Mouse (Mus musculus) lung, postnatal 0 days (tissue): ENCODE data around the gene Dsp. TPM values are rescaled to one million over a fixed set of nuclear protein-coding genes. Genes with fewer than 3 reads are reported as not detected.

Source experiments
- ATAC-seq: fragments of 200-750 bp; cut with Nextera tagmentation; 2 replicates; pipeline ENCODE4 v1.8.0; 2017; ENCODE audit warnings: moderate library complexity
- DNase-seq: peaks from one replicate; pipeline ENCODE4 v3.0.0-alpha.2; 2016; ENCODE audit warnings: low spot score
- H3K27ac ChIP-seq: fragments of 300-500 bp; sonication (generic); 2 replicates; pipeline ENCODE4 v1.5.1; 2014; ENCODE audit warnings: antibody characterized with exemption, mild to moderate bottlenecking, low read length, mixed read lengths
- H3K27me3 ChIP-seq: fragments of 300-500 bp; sonication (generic); replicated peaks from 2 replicates; pipeline ENCODE4 v1.6.1; 2014; ENCODE audit warnings: low read length, mixed read lengths; ENCODE audit not compliant: insufficient read depth
- H3K36me3 ChIP-seq: fragments of 300-500 bp; sonication (generic); 2 replicates; pipeline ENCODE4 v1.6.1; 2014; ENCODE audit warnings: low read length, mixed read lengths; ENCODE audit not compliant: insufficient read depth
- H3K4me1 ChIP-seq: fragments of 300-500 bp; sonication (generic); 2 replicates; pipeline ENCODE4 v1.6.1; 2014; ENCODE audit warnings: antibody characterized with exemption, low read depth, low read length, mixed read lengths; ENCODE audit not compliant: insufficient read depth
- H3K4me2 ChIP-seq: fragments of 300-500 bp; sonication (generic); replicated peaks from 2 replicates; pipeline ENCODE4 v1.6.1; 2014; ENCODE audit warnings: low read depth, mild to moderate bottlenecking, low read length, moderate library complexity, mixed read lengths
- H3K4me3 ChIP-seq: fragments of 300-500 bp; sonication (generic); 2 replicates; pipeline ENCODE4 v1.5.1; 2014; ENCODE audit warnings: low read depth, low read length
- H3K9ac ChIP-seq: fragments of 300-500 bp; sonication (generic); replicated peaks from 2 replicates; pipeline ENCODE4 v1.6.1; 2014; ENCODE audit warnings: low read depth, mild to moderate bottlenecking
- H3K9me3 ChIP-seq: fragments of 300-500 bp; sonication (generic); 2 replicates; pipeline ENCODE4 v1.6.1; 2016; ENCODE audit warnings: low read length, mixed read lengths
- CTCF ChIP-seq: IDR thresholded peaks from 2 replicates; pipeline ENCODE4 v1.5.1; 2016; ENCODE audit warnings: antibody characterized with exemption, mild to moderate bottlenecking
- EP300 ChIP-seq: IDR thresholded peaks from 2 replicates; pipeline ENCODE4 v1.6.1; 2016; ENCODE audit warnings: antibody characterized with exemption, mild to moderate bottlenecking, control low read depth
- WGBS: fragments of 180-500 bp; shearing (Covaris S2); extraction: QIAGEN DNeasy Blood & Tissue Kit; methylation state at CpG from one replicate; pipeline ENCODE4 v1.1.7; 2014; 5-methylcytosine and 5-hydroxymethylcytosine counted together
- polyA plus RNA-seq: library from polyadenylated mRNA; unstranded; fragments of >200 nt; fragmentation: Nextera tagmentation; extraction: Ambion mirVana; gene quantifications from 2 replicates; pipeline ENCODE4 v1.2.1, GENCODE M21; 2015

The Dsp gene
- polyA plus RNA-seq, 1 experiment from 2014 or later: 5.5 TPM

DNA sequence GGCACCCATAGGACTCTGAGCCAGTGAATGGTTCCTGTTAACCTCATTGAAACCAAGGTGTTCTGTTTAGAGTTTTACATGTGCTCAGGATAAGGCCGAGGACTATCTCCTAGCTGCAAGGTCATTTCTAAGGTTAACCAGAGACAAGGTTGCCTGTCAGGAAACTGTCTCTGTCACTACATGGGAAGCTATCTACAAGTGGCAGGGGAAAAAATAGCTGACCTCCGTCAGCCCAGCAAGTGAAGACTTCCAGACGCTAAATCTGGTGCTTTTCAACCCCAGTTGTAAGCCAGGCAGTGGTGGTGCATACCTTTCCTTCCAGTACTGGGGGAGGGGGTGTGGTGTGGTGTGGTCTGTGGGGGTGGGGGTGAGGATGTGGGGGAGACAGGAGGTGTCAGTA is 2.7 kb upstream of the Dsp start:
- Histone ChIP-seq H3K36me3 (no peaks in the 10 kb centered on the region), H3K9ac (no peak overlapping the region), H3K4me3 (no peak overlapping the region), H3K4me1 (no peaks in the 10 kb centered on the region), H3K4me2 (no peak overlapping the region), H3K9me3 (no peaks in the 10 kb centered on the region), H3K27me3 (peaks cover 6% of the 10 kb centered on the region; the same call in 1 of the 2 replicates), H3K27ac (no peak overlapping the region)
- ATAC-seq: no peak
- WGBS: 36% methylated on average over 3 of the region's 3 CpGs
- TF ChIP-seq CTCF: no peak
- no peak for TF ChIP-seq EP300
- no peak for DNase-seq

DNA sequence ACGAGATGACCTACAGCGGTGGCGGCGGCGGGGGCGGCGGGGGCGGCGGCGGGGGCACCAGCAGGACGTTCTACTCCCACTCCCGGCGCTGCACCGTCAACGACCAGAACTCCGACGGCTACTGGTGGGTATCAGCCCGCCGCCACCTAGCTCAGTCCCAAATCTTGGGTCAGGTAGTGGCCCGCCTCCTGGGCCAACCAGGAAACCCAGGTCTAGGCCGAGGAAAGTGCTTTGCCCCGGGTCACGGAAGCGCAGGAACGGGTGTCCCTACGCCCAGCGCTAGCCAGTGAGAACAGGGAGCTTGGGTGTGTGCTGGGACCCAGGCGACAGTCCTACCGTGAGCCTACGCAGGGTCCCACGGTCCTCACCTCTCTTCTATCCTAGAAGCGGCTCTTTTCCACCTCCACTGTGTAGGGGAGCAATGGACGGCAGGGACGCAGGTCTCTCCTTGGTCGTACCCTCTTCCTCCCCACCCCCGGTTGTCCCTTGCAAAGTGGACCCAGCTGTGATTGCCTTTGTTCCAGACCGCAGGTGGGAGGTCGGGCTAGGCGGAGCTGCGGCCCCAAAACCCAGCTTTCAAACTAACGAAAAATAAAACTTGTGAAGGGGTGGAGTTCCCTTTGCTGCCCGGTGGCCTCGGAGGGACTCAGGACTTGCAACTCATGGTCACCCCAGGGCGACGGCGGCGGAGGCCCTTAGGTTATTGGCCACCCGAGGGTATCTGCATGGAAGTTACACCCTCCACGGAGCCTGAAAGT is 756 bp downstream of the Dsp start:
- no peak for TF ChIP-seq EP300
- TF ChIP-seq CTCF: no peak
- Histone ChIP-seq H3K4me1 (no peaks in the 10 kb centered on the region), H3K4me3 (peak overlapping the region; percentile 44), H3K9ac (peak overlapping the region; percentile 43), H3K9me3 (no peaks in the 10 kb centered on the region), H3K4me2 (peak overlapping the region; percentile 77), H3K27me3 (peaks cover 6% of the 10 kb centered on the region; the same call in 1 of the 2 replicates), H3K27ac (peak overlapping the region; percentile 80), H3K36me3 (no peaks in the 10 kb centered on the region)
- peak; percentile 43 for ATAC-seq
- peak; percentile 29 for DNase-seq
- WGBS: under 1% methylated on average over 48 of the region's 49 CpGs

DNA sequence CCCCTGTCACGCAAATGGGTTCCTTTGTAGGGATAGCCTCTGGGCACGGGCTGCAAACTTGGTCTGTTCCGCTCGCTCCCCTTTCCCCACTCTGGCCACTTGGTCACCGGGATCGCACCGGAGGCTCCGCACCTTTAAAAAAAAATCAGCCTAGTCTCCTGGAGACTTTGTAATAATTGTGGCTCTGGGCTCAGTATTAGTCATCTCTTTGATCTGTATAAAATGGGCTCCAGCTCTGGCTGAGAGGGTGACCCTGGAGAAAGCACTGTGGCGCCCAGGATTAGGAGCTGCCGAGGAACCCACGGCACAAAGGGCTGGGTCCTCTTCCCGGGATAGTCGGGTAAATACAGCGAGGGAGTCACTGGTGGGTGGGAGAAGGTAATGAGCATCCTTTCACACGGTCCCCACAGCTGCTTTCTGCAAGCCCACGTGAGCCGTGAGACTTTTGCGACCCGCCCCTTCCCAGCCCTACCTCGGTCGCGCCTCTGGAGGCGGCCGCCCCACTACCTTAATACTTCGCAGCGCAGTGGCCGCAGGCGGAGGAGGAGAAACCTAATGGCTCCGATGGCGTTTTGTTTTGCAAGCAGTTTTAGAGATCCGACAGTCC is 1.4 kb downstream of the Dsp start:
- peak overlapping the region; percentile 43; the same call in 1 of the 2 replicates for H3K9ac ChIP-seq
- peak overlapping the region; percentile 77 for H3K4me2 ChIP-seq
- no peak overlapping the region for H3K27ac ChIP-seq
- peaks cover 6% of the 10 kb centered on the region; the same call in 1 of the 2 replicates for H3K27me3 ChIP-seq
- no peaks in the 10 kb centered on the region for H3K9me3 ChIP-seq
- ATAC-seq: peak; percentile 34; the same call in 1 of the 2 replicates
- peak; percentile 63 for DNase-seq
- peak overlapping the region; percentile 44 for H3K4me3 ChIP-seq
- 1% methylated on average over 29 of the region's 31 CpGs for whole genome bisulfite sequencing
- TF ChIP-seq EP300: no peak
- peak; percentile 24; the same call in 1 of the 2 replicates for TF ChIP-seq CTCF
- H3K36me3 ChIP-seq: no peaks in the 10 kb centered on the region
- no peaks in the 10 kb centered on the region for H3K4me1 ChIP-seq

DNA sequence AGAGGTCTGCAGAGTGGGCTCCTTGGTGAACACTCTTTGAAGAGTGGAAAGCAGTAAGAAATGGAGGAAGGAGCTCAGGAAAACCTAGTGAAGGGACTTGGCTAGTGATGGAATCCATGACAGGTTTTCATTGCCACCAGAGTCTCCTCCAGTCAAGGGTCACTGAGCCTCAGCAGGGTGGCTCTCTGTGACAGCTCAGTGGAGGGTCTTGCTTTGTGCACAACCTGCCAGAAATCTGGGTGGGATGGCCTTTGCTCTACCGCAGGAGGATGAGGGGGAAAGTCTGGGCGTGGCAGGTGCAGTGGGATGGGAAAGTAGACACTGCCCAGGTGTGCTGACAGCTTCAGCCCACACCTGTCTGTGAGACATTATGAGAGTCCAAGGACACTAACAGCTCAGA is 4.4 kb downstream of the Dsp start:
- DNase-seq: peak; percentile 20
- H3K4me1 ChIP-seq: no peaks in the 10 kb centered on the region
- no peak for ATAC-seq
- H3K4me3 ChIP-seq: no peak overlapping the region
- WGBS: 13% methylated on average over 2 of the region's 2 CpGs
- H3K9ac ChIP-seq: no peak overlapping the region
- no peaks in the 10 kb centered on the region for H3K9me3 ChIP-seq
- no peaks in the 10 kb centered on the region for H3K36me3 ChIP-seq
- H3K4me2 ChIP-seq: no peak overlapping the region
- TF ChIP-seq EP300 (no peak), CTCF (no peak)
- no peak overlapping the region for H3K27ac ChIP-seq
- H3K27me3 ChIP-seq: peaks cover 6% of the 10 kb centered on the region; the same call in 1 of the 2 replicates

DNA sequence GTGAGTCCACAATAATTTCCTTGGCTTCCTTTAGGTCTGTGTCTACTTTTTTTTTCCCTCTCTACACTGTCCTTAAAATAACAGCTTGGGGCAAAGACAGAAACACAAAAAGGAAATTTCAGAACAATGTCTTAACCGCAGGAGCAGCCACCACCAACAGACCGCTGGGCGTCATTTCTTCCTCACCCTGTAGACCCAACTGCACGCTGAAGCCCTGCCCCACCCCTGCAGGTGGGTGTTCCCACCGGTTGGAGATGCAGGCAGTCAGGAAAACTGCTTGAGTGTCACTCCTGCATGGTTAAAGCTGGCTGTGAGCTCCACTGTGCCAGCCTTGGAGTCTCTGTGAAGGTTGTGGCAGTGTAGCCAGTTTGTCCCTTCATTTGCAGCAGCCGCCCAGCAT is 6.5 kb downstream of the Dsp start:
- TF ChIP-seq CTCF (no peak), EP300 (no peak)
- WGBS: 29% methylated on average over 6 of the region's 6 CpGs
- DNase-seq: peak; percentile 15
- Histone ChIP-seq H3K9me3 (no peaks in the 10 kb centered on the region), H3K4me2 (no peak overlapping the region), H3K27me3 (no peaks in the 10 kb centered on the region; the same call in 1 of the 2 replicates), H3K27ac (no peak overlapping the region), H3K4me3 (no peak overlapping the region), H3K4me1 (no peaks in the 10 kb centered on the region), H3K9ac (no peak overlapping the region), H3K36me3 (no peaks in the 10 kb centered on the region)
- no peak for ATAC-seq

DNA sequence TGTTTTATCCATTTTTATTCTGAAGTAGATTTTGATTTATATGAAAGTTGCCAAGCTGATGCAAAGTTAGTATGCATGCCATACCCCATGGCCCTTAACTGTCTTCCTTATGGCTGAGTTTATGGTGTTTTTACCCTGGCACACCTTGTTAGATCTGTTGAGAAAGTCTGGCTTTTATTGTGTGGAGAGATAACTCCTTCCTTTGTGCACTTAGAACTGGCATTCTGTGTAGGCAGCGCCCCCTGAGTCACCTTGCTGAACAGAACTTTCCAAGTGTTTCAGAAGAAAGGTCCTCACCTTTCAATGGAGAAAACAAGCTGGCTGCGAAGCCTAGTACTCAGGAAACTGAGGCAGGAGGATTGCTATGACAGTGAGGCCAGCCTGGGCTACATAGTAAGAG is 10.9 kb downstream of the Dsp start:
- DNase-seq (no peak), ATAC-seq (no peak)
- H3K9ac ChIP-seq: no peak overlapping the region
- no peaks in the 10 kb centered on the region; the same call in 1 of the 2 replicates for H3K27me3 ChIP-seq
- TF ChIP-seq EP300: no peak
- peak; percentile 21 for TF ChIP-seq CTCF
- no peaks in the 10 kb centered on the region for H3K36me3 ChIP-seq
- no peaks in the 10 kb centered on the region for H3K9me3 ChIP-seq
- H3K4me3 ChIP-seq: no peak overlapping the region
- 78% methylated on average over 2 of the region's 2 CpGs for WGBS
- no peak overlapping the region for H3K4me2 ChIP-seq
- H3K27ac ChIP-seq: no peak overlapping the region
- no peaks in the 10 kb centered on the region for H3K4me1 ChIP-seq
